ENCODE assay signal across 11 mouse cellular contexts in genomic region chr1:155071287-155071876, GRCm38 (mm10). TPM values are rescaled to one million over a fixed set of nuclear protein-coding genes. Genes with fewer than 3 reads are reported as not detected.
A peak's percentile ranks its signal among the peaks of the same experiment; 100 is the strongest.
DNase-seq lines count a peak whose midpoint lies in the region; ATAC-seq and TF ChIP-seq lines count a peak whose summit lies in the region.
"Had no signal": no experiment of that assay in that cellular context is flagged by ENCODE, and none has a peak within 500 bp of the region (broad histone marks: within the 10 kb centered on the region; RNA-seq: fewer than 3 reads in every experiment).

No protein-coding gene starts in this region.

- H3K4me1 ChIP-seq in hindbrain, embryonic 16.5 days (ENCODE audit: control insufficient read depth, insufficient read depth, low read depth, low read length) = peaks cover 13% of the 10 kb centered on the region
- peaks cover 4% of the 10 kb centered on the region for H3K4me1 ChIP-seq in stomach, postnatal 0 days (replicated peaks; ENCODE audit: control insufficient read depth, insufficient read depth)

- no peak for TF ChIP-seq CTCF in gastrocnemius, adult 2 months (IDR thresholded peaks at IDR 0.05)
- no peak for TF ChIP-seq CTCF in stomach, postnatal 0 days (IDR thresholded peaks at IDR 0.05; ENCODE audit: low read depth)

- H3K4me3 ChIP-seq in gastrocnemius, adult 2 months = no peak overlapping the region
- no peak overlapping the region for H3K4me3 ChIP-seq in hindbrain, embryonic 16.5 days (ENCODE audit: low read length)
- no peak overlapping the region for H3K4me3 ChIP-seq in stomach, postnatal 0 days (ENCODE audit: low read depth, low read length)
- H3K4me3 ChIP-seq: lung, embryonic 15.5 days had no signal

- H3K4me2 ChIP-seq in hindbrain, embryonic 16.5 days (ENCODE audit: low read length) = no peak overlapping the region
- H3K4me2 ChIP-seq in stomach, postnatal 0 days (replicated peaks; ENCODE audit: low read depth) = no peak overlapping the region
- H3K4me2 ChIP-seq: lung, embryonic 15.5 days had no signal

- no peak for TF ChIP-seq EP300 in stomach, postnatal 0 days (optimal IDR thresholded peaks at IDR 0.05)

- H3K9ac ChIP-seq in hindbrain, embryonic 16.5 days (ENCODE audit: low read depth, low read length) = no peak overlapping the region
- no peak overlapping the region for H3K9ac ChIP-seq in stomach, postnatal 0 days (ENCODE audit: low read length)
- H3K9ac ChIP-seq: lung, embryonic 15.5 days had no signal

- no peak for DNase-seq in gastrocnemius, adult 2 months
- DNase-seq in gastrocnemius, adult 18-20 months (ENCODE audit: low spot score) = no peak
- peak; percentile 14 for DNase-seq in testis, postnatal 14 days (ENCODE audit: low spot score)
- DNase-seq in testis, postnatal 10 days (ENCODE audit: low spot score) = no peak
- peak; percentile 44 for DNase-seq in stomach, postnatal 0 days (ENCODE audit: low spot score)
- no peak for DNase-seq in MN1 (ENCODE audit: low spot score)
- no peak for DNase-seq in layer of hippocampus, adult 8-10 months (ENCODE audit: low spot score in 2 of 2)
- DNase-seq: cerebellum, adult 2 months had no signal

- H3K36me3 ChIP-seq in hindbrain, embryonic 16.5 days (ENCODE audit: control insufficient read depth, insufficient read depth, low read length) = no peaks in the 10 kb centered on the region
- H3K36me3 ChIP-seq in stomach, postnatal 0 days (ENCODE audit: control insufficient read depth, insufficient read depth, low read length) = no peaks in the 10 kb centered on the region
- H3K36me3 ChIP-seq: lung, embryonic 15.5 days had no signal

- peak overlapping the region; percentile 24; the same call in 1 of the 2 replicates for H3K27ac ChIP-seq in gastrocnemius, adult 2 months
- H3K27ac ChIP-seq in hindbrain, embryonic 16.5 days (ENCODE audit: low read depth, low read length) = no peak overlapping the region
- H3K27ac ChIP-seq in stomach, postnatal 0 days (replicated peaks) = peak overlapping the region; percentile 85
- H3K27ac ChIP-seq: lung, embryonic 15.5 days had no signal

- intact Hi-C loops in gastrocnemius, adult 2 months (cut with DNase I) = no loop called here

- ATAC-seq in hindbrain, embryonic 16.5 days = peak; percentile 24; the same call in 1 of the 2 replicates
- ATAC-seq in stomach, postnatal 0 days (ENCODE audit: low FRiP score, low TSS enrichment) = no peak
- ATAC-seq: activated CD4-positive, CD25-positive, alpha-beta regulatory T cell, adult 4 months had no signal

- H3K27me3 ChIP-seq in hindbrain, embryonic 16.5 days (replicated peaks; ENCODE audit: control insufficient read depth, insufficient read depth, low read length) = no peaks in the 10 kb centered on the region
- no peaks in the 10 kb centered on the region for H3K27me3 ChIP-seq in stomach, postnatal 0 days (ENCODE audit: control insufficient read depth, insufficient read depth, low read length)
- H3K27me3 ChIP-seq: lung, embryonic 15.5 days had no signal

- no peaks in the 10 kb centered on the region for H3K9me3 ChIP-seq in hindbrain, embryonic 16.5 days (ENCODE audit: control insufficient read depth, low read length)
- no peaks in the 10 kb centered on the region for H3K9me3 ChIP-seq in stomach, postnatal 0 days (ENCODE audit: control insufficient read depth, low read length)
- H3K9me3 ChIP-seq: lung, embryonic 15.5 days had no signal

- 21% methylated on average over 7 of the region's 7 CpGs for WGBS in hindbrain, embryonic 16.5 days
- 41% methylated on average over 7 of the region's 7 CpGs for WGBS in stomach, postnatal 0 days

RNA-seq across cellular contexts. Expression of gene Ier5, which starts 28.1 kb away (rescaled TPM):
- 1 to 10 TPM; 4.6 to 4.7 TPM for total RNA-seq in gastrocnemius, adult 2 months (2021)
- 10 to 100 TPM in 1 of 2 experiments, 1 to 10 TPM in 1; 4.7 to 19.4 TPM for total RNA-seq in gastrocnemius, adult 18-20 months (2021)
- 4.5 and 5.5 TPM in 2 replicates for polyA plus RNA-seq in hindbrain, embryonic 16.5 days (2015; fragmentation: Nextera tagmentation; extraction: Ambion mirVana)
- polyA plus RNA-seq in stomach, postnatal 0 days (2015; fragmentation: Nextera tagmentation; extraction: Ambion mirVana) = 7.3 and 11.2 TPM in 2 replicates
- 10 to 100 TPM; 29.8 to 32.4 (median 31.2) TPM for total RNA-seq in layer of hippocampus, adult 8-10 months (2022)

Comparison
In these comparisons a context has a peak if more than half of its experiments do, and no peak if none do; other contexts are left out.
1. DNase-seq: peak in testis, postnatal 14 days (single experiment) and stomach, postnatal 0 days (single experiment); none in gastrocnemius, adult 2 months (single experiment), gastrocnemius, adult 18-20 months (single experiment), testis, postnatal 10 days (single experiment), MN1 (single experiment) and layer of hippocampus, adult 8-10 months (0 of 2).